Mouse (Mus musculus): ENCODE measurements around the gene Taf3. TPM values are rescaled to one million over a fixed set of nuclear protein-coding genes. Genes with fewer than 3 reads are reported as not detected.

Gene Taf3
- polyA plus RNA-seq, 1 experiment from 2014 or later = 17.9 TPM

Other genes starting within 250 kb of the Taf3 start
- not detected in 2 replicates for gene 4930412O13Rik, start 167.3 kb downstream of the Taf3 start, polyA plus RNA-seq (2015; fragmentation: Nextera tagmentation; extraction: Ambion mirVana)
- gene 9230102O04Rik, start 159.1 kb downstream of the Taf3 start, polyA plus RNA-seq (2015; fragmentation: Nextera tagmentation; extraction: Ambion mirVana) = not detected in 2 replicates
- gene Gata3, start 158.6 kb downstream of the Taf3 start, polyA plus RNA-seq (2015; fragmentation: Nextera tagmentation; extraction: Ambion mirVana) = 1.4 and 3.3 TPM in 2 replicates
- gene Atp5c1, start 31.9 kb upstream of the Taf3 start, polyA plus RNA-seq (2015; fragmentation: Nextera tagmentation; extraction: Ambion mirVana) = 536 and 564 TPM in 2 replicates
- gene Kin, start 32.0 kb upstream of the Taf3 start, polyA plus RNA-seq (2015; fragmentation: Nextera tagmentation; extraction: Ambion mirVana) = 41.1 and 46.7 TPM in 2 replicates
- gene Itih2, start 82.8 kb upstream of the Taf3 start, polyA plus RNA-seq (2015; fragmentation: Nextera tagmentation; extraction: Ambion mirVana) = 0.41 and 0.53 TPM in 2 replicates
- 2.0 and 2.4 TPM in 2 replicates for gene Itih5, start 105.0 kb upstream of the Taf3 start, polyA plus RNA-seq (2015; fragmentation: Nextera tagmentation; extraction: Ambion mirVana)